Mouse (Mus musculus): ENCODE data around the gene Zbed3.
"Not testable (repeated sequence)": the region's sequence is repeated elsewhere in the genome, so short reads cannot be mapped to it uniquely, and the experiment has no call there.

The Zbed3 gene

GRCm38 (mm10) chr13:95332086-95332899, 8.9 kb downstream of the Zbed3 start:
- no peak for DNase-seq (ENCODE audit: low spot score)

- DNase-seq (ENCODE audit: low spot score) = no peak
Measured at GRCm38 (mm10) chr13:95336122-95336677, 12.8 kb downstream of the Zbed3 start.

- no peak for DNase-seq (ENCODE audit: low spot score)
Measured at GRCm38 (mm10) chr13:95343470-95343869, 20.1 kb downstream of the Zbed3 start.

- no peak for DNase-seq (ENCODE audit: low spot score)
Measured at GRCm38 (mm10) chr13:95345869-95346268, 22.5 kb downstream of the Zbed3 start.

GRCm38 (mm10) chr13:95347018-95347696, 23.7 kb downstream of the Zbed3 start:
- peak; percentile 86 for DNase-seq (ENCODE audit: low spot score)

GRCm38 (mm10) chr13:95348476-95348875, 25.1 kb downstream of the Zbed3 start:
- DNase-seq (ENCODE audit: low spot score) = peak; percentile 22

- DNase-seq (ENCODE audit: low spot score) = no peak
Measured at GRCm38 (mm10) chr13:95358223-95358622, 34.8 kb downstream of the Zbed3 start.

- DNase-seq (ENCODE audit: low spot score) = no peak
Measured at GRCm38 (mm10) chr13:95363440-95363839, 40.0 kb downstream of the Zbed3 start.

- DNase-seq (ENCODE audit: low spot score) = no peak
Measured at GRCm38 (mm10) chr13:95366356-95366755, 42.9 kb downstream of the Zbed3 start.

- DNase-seq (ENCODE audit: low spot score) = peak; percentile 97
Measured at GRCm38 (mm10) chr13:95374701-95375553, 51.5 kb downstream of the Zbed3 start, which contains the start of gene Aggf1. Gene Aggf1 (minus strand): TSS chr13:95375352.

GRCm38 (mm10) chr13:95375554-95375914, 52.1 kb downstream of the Zbed3 start:
- no peak for DNase-seq (ENCODE audit: low spot score)

GRCm38 (mm10) chr13:95376689-95377289, 53.4 kb downstream of the Zbed3 start:
- DNase-seq (ENCODE audit: low spot score) = not testable (repeated sequence)

GRCm38 (mm10) chr13:95378696-95379095, 55.3 kb downstream of the Zbed3 start:
- no peak for DNase-seq (ENCODE audit: low spot score)

- no peak for DNase-seq (ENCODE audit: low spot score)
Measured at GRCm38 (mm10) chr13:95382418-95382817, 59.0 kb downstream of the Zbed3 start.
